Mouse (Mus musculus): ENCODE data around the gene Aldob.
"Not testable (repeated sequence)": the region's sequence is repeated elsewhere in the genome, so short reads cannot be mapped to it uniquely, and the experiment has no call there.

The Aldob gene

GRCm38 (mm10) chr4:49535675-49536294, 13.6 kb downstream of the Aldob start:
- in situ Hi-C loops (cut with MboI, MseI) = no loop called here

DNA sequence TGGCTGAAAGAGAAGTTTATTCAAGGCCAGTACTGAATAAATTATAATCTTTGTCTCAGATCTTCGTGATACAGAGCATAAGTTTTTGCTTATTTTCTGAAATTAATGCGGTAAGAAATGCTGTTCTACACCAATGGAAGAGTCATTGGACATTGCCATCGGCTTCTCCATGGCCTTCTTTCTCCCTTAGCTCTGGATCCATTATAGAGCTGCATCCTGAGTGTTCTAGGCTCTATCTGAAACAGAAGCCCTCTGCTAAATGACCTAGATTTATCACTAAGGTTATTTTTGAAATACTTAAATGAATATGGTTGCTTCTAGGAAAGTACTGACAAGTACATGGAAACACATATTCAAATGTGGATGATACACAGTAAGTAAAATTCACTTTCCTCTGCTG, 14.3 kb downstream of the Aldob start:
- in situ Hi-C loops (cut with MboI, MseI) = no loop called here

DNA sequence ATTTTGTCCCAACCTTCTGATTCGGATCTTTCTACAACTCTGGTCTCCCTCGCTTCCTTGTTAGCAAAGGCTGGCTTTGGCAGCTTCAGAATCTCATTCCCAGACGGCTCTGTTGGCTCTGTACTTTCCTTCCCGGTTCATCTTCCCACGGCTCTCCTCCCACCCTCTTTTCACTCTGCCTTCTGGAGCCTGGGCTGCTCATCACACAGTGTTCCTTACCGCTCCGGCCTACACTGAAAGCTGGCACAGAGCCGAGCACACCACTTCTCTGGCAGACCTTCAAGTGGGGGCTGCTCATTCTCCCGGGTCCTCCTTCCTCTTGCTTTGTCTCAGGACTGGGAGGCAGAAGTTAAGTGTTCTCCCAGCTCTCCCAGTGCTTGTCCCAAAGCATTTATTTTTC, 26.8 kb downstream of the Aldob start:
- in situ Hi-C loops (cut with MboI, MseI) = loop anchor here (5.0 to 10.0 kb wide), 2 partner anchors 110 to 1448 kb away; partner anchors contain the start of gene Rnf20

GRCm38 (mm10) chr4:49521346-49521745, 28.0 kb downstream of the Aldob start:
- in situ Hi-C loops (cut with MboI, MseI) = loop anchor here (5.0 to 10.0 kb wide), 2 partner anchors 111 to 1447 kb away; partner anchors contain the start of gene Rnf20

- in situ Hi-C loops (cut with MboI, MseI) = loop anchor here (5.0 to 10.0 kb wide), 2 partner anchors 112 to 1446 kb away; partner anchors contain the start of gene Rnf20
Measured at GRCm38 (mm10) chr4:49520572-49521340, 28.6 kb downstream of the Aldob start, which contains the start of the genes Mrpl50 and Zfp189. Mrpl50 (minus strand) TSS chr4:49521093. Zfp189 (plus strand) TSS chr4:49521176.

GRCm38 (mm10) chr4:49519476-49519875, 29.9 kb downstream of the Aldob start:
- in situ Hi-C loops (cut with MboI, MseI) = no loop called here

- in situ Hi-C loops (cut with MboI, MseI) = no loop called here
Measured at GRCm38 (mm10) chr4:49514441-49514840, 34.9 kb downstream of the Aldob start.

GRCm38 (mm10) chr4:49512636-49513035, 36.7 kb downstream of the Aldob start:
- in situ Hi-C loops (cut with MboI, MseI) = no loop called here

DNA sequence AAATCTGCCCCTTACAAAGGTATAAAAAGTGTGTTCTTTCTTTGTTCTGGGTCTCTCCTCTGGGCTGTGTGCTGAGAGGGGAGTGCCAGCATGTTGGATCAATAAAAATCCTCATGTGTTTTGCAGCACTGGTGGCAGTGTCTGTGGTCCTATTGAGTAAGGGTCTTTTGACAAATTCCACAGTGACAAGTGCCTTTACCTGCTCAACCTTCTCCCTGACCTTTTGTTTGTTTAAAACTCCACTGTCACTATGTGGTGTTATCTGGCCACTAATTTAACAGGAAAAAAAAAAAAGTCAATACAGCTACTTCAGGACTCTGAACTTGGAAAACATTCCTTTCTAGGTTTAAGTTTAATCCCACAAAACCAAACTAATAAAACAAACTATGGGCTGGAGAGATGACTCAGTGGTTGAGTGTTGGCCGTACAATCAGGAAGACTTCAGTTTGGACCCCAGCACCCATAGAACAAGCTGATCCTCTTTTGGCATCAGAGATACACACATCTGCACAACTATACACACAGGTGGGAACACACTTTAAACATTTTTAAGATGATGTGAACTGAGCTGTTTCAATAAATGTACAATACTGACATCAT, 39.0 kb downstream of the Aldob start:
- in situ Hi-C loops (cut with MboI, MseI) = not testable (repeated sequence)

DNA sequence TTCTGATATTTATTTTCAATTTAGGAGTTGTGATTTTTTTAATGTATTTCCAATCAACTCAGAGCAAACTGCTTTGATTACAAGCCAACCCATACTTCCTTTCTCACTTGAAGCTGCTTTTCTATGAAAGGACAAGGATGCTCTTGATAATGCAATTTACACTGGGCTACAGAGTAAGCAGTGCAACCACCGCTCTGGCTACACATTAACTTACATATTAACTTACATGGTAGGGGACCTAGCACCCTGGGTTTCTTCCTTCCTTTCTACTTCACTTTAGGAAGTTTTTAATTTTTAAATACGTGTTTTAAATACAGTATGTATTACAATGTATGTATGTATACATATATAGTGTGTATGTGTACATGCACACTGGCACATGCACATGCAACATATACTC, 40.2 kb downstream of the Aldob start:
- in situ Hi-C loops (cut with MboI, MseI) = no loop called here

- in situ Hi-C loops (cut with MboI, MseI) = no loop called here
Measured at GRCm38 (mm10) chr4:49506386-49506785, 43.0 kb downstream of the Aldob start, which contains the start of gene Baat. Baat (minus strand) TSS chr4:49506557.

GRCm38 (mm10) chr4:49503563-49503962, 45.8 kb downstream of the Aldob start:
- in situ Hi-C loops (cut with MboI, MseI) = no loop called here

Data from T-helper 1 cell (primary cell).